Mouse (Mus musculus) layer of hippocampus, adult 6 months (tissue): Measurements from ENCODE around the gene C1qbp. TPM values are rescaled to one million over a fixed set of nuclear protein-coding genes. Genes with fewer than 3 reads are reported as not detected.

Source experiments
- long read RNA-seq, 2 experiments: library from polyadenylated mRNA; unstranded; transcript quantifications; one replicate each; pipeline ENCODE4 v2.0.0; 2019 to 2020
- polyA plus RNA-seq: library from polyadenylated mRNA; unstranded; fragments of <200 nt; fragmentation: Nextera tagmentation; gene quantifications from 2 replicates; pipeline ENCODE4 v1.2.3, GENCODE M21; 2021

Gene C1qbp
- polyA plus RNA-seq = 203 and 224 TPM in 2 replicates
- long read RNA-seq, experiment 1, transcript C1qbp-201 (6 exons, 1,175 nt) = major isoform, 272 of 287 reads
- long read RNA-seq, experiment 1, partial matches to known transcripts = 7 of 287 reads
- long read RNA-seq, experiment 1, other reads (novel, unspliced or antisense) = 6 of 287 reads
- long read RNA-seq, experiment 2, transcript C1qbp-201 (6 exons, 1,175 nt) = major isoform, 242 of 252 reads
- long read RNA-seq, experiment 2, partial matches to known transcripts = 5 of 252 reads
- long read RNA-seq, experiment 2, other reads (novel, unspliced or antisense) = 5 of 252 reads

DNA sequence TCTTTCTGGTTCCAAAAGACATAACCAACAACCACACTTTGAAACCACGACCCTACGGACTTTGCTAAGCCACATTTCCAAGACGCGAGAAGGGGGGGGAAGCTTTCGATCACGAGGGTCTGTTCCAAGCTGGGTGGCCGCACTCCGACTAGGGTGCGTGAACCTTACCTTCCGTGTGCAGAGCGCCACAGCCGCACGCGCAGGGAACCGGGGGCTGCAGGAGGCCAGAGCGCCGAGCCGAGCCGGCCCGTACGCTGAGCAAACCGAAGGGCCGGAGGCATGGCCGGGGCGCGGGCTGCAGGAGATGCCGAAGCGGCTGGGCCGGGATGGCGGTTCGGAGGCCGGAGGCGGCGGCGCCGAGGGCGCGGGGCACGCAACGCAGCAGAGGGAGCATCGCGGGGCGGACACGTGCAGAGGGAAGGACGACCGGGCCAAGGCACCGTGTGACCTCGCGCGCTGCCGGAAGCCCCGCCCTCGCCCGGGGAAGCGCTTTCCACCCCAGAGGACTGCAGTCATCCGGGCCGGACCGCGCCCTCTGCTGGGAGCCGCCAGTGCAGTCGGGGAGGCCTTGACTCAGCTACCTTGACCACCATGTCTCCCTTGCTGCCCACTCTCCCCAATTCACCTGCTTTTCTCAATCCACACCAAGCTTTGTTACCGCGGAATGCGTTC lies at the start of gene C1qbp:
Gene C1qbp, minus strand, starts transcription at position 470 of the 672 bp plus-strand sequence.

DNA sequence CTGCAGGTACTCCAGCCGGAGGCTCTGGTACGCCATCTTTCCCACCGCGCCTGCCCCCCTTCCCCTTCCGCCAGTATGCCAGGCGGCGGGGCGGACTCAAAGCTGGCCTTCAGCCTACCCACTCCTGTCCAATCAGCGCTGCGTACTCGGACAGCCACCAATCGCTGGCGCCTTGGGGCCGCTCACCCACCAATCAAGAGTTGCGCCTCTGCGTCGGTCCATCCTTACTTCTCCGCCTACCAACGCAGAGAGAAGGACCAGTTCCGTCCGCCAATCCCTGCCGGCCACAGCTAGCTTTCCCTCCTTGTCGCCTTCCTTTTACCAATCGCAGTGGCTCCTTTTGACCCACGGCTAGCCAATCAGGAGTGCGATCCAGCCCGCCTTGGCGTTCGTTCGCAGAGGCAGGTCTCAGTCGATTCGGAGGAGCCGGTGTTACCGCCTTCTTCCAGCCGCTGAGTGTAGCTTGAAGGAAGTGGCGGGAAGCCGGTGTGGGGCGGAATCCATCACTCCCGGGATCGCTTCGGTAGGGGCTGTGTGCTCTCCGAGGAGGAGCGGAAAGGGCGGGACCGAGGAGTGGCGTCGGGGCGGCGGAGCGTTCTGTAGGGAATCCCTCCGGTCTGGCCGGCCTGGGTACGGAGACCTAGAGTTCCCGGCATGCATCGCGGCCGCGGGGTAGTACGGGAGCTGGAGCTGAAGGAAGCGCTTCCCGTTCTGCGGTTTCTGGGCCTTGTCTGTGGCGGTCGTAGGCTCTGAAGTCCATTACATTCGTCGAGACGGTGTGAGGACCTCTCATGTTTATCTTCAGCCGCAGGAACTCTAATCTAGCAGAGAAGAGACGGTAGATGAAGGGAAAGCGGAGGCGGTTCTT lies 36.6 kb upstream of the C1qbp start, which contains the start of the genes Mis12 and Derl2:
Gene Mis12, plus strand, starts transcription at position 411 of the 868 bp plus-strand sequence.
Gene Derl2, minus strand, starts transcription at position 641 of the 868 bp plus-strand sequence.

DNA sequence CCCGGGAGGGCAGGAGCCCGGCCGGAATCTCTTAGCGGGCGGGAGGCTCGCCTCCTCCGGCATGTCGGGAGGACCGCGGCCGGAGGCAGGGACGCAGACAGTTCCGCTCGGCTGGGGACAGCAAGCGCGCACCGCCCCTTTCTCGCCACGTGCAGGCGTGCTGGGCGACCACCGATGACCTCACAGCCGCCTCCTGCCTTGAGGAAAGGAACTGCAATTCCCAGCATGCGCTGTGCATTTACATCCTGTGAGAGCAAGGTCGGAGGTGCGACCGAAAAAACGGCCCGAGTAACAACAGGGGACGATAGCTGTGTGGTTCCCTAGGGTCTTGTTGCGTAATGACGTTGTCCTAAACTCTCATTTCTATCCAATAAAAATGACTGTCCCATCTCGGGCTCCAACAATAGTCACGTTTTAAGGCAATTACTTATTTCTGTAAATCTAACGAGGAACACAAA lies 21.5 kb upstream of the C1qbp start, which contains the start of gene Dhx33:
Gene Dhx33, minus strand, starts transcription at position 122 of the 458 bp plus-strand sequence.

GRCm38 (mm10) chr11:70969821-70970559 lies 12.8 kb downstream of the C1qbp start, which contains the start of the genes Nup88 and Rpain:
Nup88 (minus strand) TSS chr11:70969973.
Rpain (plus strand) TSS chr11:70970213.

Other genes with a start within 250 kb of the C1qbp start
- 12.9 and 14.9 TPM in 2 replicates for gene Zfp3, start 218.8 kb downstream of the C1qbp start, polyA plus RNA-seq
- gene Scimp, start 170.4 kb downstream of the C1qbp start, polyA plus RNA-seq = 0.13 and 0.26 TPM in 2 replicates
- 79.5 and 90.5 TPM in 2 replicates for gene Rabep1, start 138.2 kb downstream of the C1qbp start, polyA plus RNA-seq
- gene Nup88, start 13.1 kb downstream of the C1qbp start, polyA plus RNA-seq = 28.3 and 31.0 TPM in 2 replicates
- 34.4 and 35.8 TPM in 2 replicates for gene Rpain, start 12.8 kb downstream of the C1qbp start, polyA plus RNA-seq
- 9.3 and 10.0 TPM in 2 replicates for gene Dhx33, start 21.4 kb upstream of the C1qbp start, polyA plus RNA-seq
- gene Mis12, start 36.6 kb upstream of the C1qbp start, polyA plus RNA-seq = 7.4 and 9.8 TPM in 2 replicates
- gene Derl2, start 36.8 kb upstream of the C1qbp start, polyA plus RNA-seq = 24.1 and 25.6 TPM in 2 replicates
- gene 6330403K07Rik, start 50.5 kb upstream of the C1qbp start, polyA plus RNA-seq = 214 and 233 TPM in 2 replicates
- 0.08 TPM in 1 of 2 replicates, not detected in the other for gene Nlrp1a, start 161.7 kb upstream of the C1qbp start, polyA plus RNA-seq
- not detected in 2 replicates for gene Nlrp1b, start 247.7 kb upstream of the C1qbp start, polyA plus RNA-seq